Mouse (Mus musculus) neural tube, embryonic 15.5 days (tissue): ENCODE data around the gene Fam20b. TPM values are rescaled to one million over a fixed set of nuclear protein-coding genes. Genes with fewer than 3 reads are reported as not detected.
"Not testable (repeated sequence)": the region's sequence is repeated elsewhere in the genome, so short reads cannot be mapped to it uniquely, and the experiment has no call there.

Source experiments
- ATAC-seq: fragments of 200-750 bp; cut with Nextera tagmentation; 2 replicates; pipeline ENCODE4 v1.8.0; 2017; ENCODE audit warnings: mild to moderate bottlenecking, moderate TSS enrichment, moderate library complexity; ENCODE audit not compliant: low FRiP score
- H3K27ac ChIP-seq: fragments of 300-500 bp; sonication (generic); replicated peaks from 2 replicates; pipeline ENCODE4 v1.5.1; 2015; ENCODE audit warnings: mild to moderate bottlenecking, inconsistent platforms
- H3K27me3 ChIP-seq: fragments of 300-500 bp; sonication (generic); replicated peaks from 2 replicates; pipeline ENCODE4 v1.6.1; 2015; ENCODE audit warnings: inconsistent platforms
- H3K36me3 ChIP-seq: fragments of 300-500 bp; sonication (generic); 2 replicates; pipeline ENCODE4 v1.6.1; 2015; ENCODE audit warnings: inconsistent platforms
- H3K4me1 ChIP-seq: fragments of 300-500 bp; sonication (generic); 2 replicates; pipeline ENCODE4 v1.6.1; 2015; ENCODE audit warnings: inconsistent platforms
- H3K4me2 ChIP-seq: fragments of 300-500 bp; sonication (generic); 2 replicates; pipeline ENCODE4 v1.6.1; 2015; ENCODE audit warnings: inconsistent platforms, mild to moderate bottlenecking, moderate library complexity
- H3K4me3 ChIP-seq: fragments of 300-500 bp; sonication (generic); replicated peaks from 2 replicates; pipeline ENCODE4 v1.5.1; 2015; ENCODE audit warnings: mild to moderate bottlenecking, inconsistent platforms
- H3K9ac ChIP-seq: fragments of 300-500 bp; sonication (generic); replicated peaks from 2 replicates; pipeline ENCODE4 v1.6.1; 2015; ENCODE audit warnings: mild to moderate bottlenecking, inconsistent platforms
- H3K9me3 ChIP-seq: fragments of 300-500 bp; sonication (generic); replicated peaks from 2 replicates; pipeline ENCODE4 v1.6.1; 2016; ENCODE audit warnings: inconsistent platforms
- WGBS: fragments of 180-500 bp; shearing (Covaris S2); methylation state at CpG from one replicate; pipeline ENCODE4 v1.1.7; 2015; ENCODE audit warnings: mixed read lengths; 5-methylcytosine and 5-hydroxymethylcytosine counted together
- polyA plus RNA-seq: library from polyadenylated mRNA; unstranded; fragments of >200 nt; fragmentation: Nextera tagmentation; extraction: Ambion mirVana; gene quantifications from 2 replicates; pipeline ENCODE4 v1.2.1, GENCODE M21; 2015

The Fam20b gene
- polyA plus RNA-seq, 1 experiment from 2014 or later = 27.4 TPM

GRCm38 (mm10) chr1:156667141-156667926 lies 51.6 kb downstream of the Fam20b start:
- H3K4me1 ChIP-seq = 0 out of 2 replicates have a peak, but pooled peaks cover 5% of the 10 kb centered on the region
- no peak overlapping the region for H3K27ac ChIP-seq
- no peaks in the 10 kb centered on the region for H3K36me3 ChIP-seq
- no peak overlapping the region for H3K4me2 ChIP-seq
- H3K27me3 ChIP-seq = no peaks in the 10 kb centered on the region
- no peak for ATAC-seq
- no peak overlapping the region for H3K9ac ChIP-seq
- no peaks in the 10 kb centered on the region for H3K9me3 ChIP-seq
- no peak overlapping the region for H3K4me3 ChIP-seq
- 90% methylated on average over 23 of the region's 23 CpGs for WGBS

- H3K27me3 ChIP-seq = no peaks in the 10 kb centered on the region
- H3K4me1 ChIP-seq = 0 out of 2 replicates have a peak, but pooled peaks cover 5% of the 10 kb centered on the region
- no peak for ATAC-seq
- H3K4me2 ChIP-seq = no peak overlapping the region
- 93% methylated on average over 8 of the region's 8 CpGs for WGBS
- no peaks in the 10 kb centered on the region for H3K9me3 ChIP-seq
- no peak overlapping the region for H3K27ac ChIP-seq
- no peak overlapping the region for H3K4me3 ChIP-seq
- no peak overlapping the region for H3K9ac ChIP-seq
- H3K36me3 ChIP-seq = no peaks in the 10 kb centered on the region
Measured at GRCm38 (mm10) chr1:156665777-156666176, 53.1 kb downstream of the Fam20b start.

- 85% methylated on average over 21 of the region's 21 CpGs for whole genome bisulfite sequencing
- not testable (repeated sequence) for H3K27me3 ChIP-seq, H3K9me3 ChIP-seq, H3K4me1 ChIP-seq, H3K4me3 ChIP-seq, H3K36me3 ChIP-seq, ATAC-seq, H3K4me2 ChIP-seq, H3K27ac ChIP-seq, H3K9ac ChIP-seq
Measured at GRCm38 (mm10) chr1:156660660-156661236, 58.1 kb downstream of the Fam20b start.

- WGBS = 88% methylated on average over 13 of the region's 13 CpGs
- H3K4me2 ChIP-seq = no peak overlapping the region
Measured at GRCm38 (mm10) chr1:156659906-156660659, 58.8 kb downstream of the Fam20b start.

GRCm38 (mm10) chr1:156658676-156659075 lies 60.2 kb downstream of the Fam20b start:
- H3K4me1 ChIP-seq = no peaks in the 10 kb centered on the region
- no peak overlapping the region for H3K4me3 ChIP-seq
- no peak overlapping the region for H3K27ac ChIP-seq
- no peaks in the 10 kb centered on the region for H3K36me3 ChIP-seq
- no peak overlapping the region for H3K4me2 ChIP-seq
- no peaks in the 10 kb centered on the region for H3K27me3 ChIP-seq
- no peak overlapping the region for H3K9ac ChIP-seq
- H3K9me3 ChIP-seq = no peaks in the 10 kb centered on the region
- ATAC-seq = no peak
- 91% methylated on average over 5 of the region's 5 CpGs for WGBS

More at GRCm38 (mm10) chr1:156659906-156660659, 58.8 kb downstream of the Fam20b start:
- Histone ChIP-seq H3K36me3 (no peaks in the 10 kb centered on the region), H3K4me1 (no peaks in the 10 kb centered on the region), H3K9ac (no peak overlapping the region), H3K4me3 (no peak overlapping the region), H3K27ac (no peak overlapping the region), H3K27me3 (no peaks in the 10 kb centered on the region), H3K9me3 (no peaks in the 10 kb centered on the region)
- ATAC-seq = no peak

- no peaks in the 10 kb centered on the region for H3K36me3 ChIP-seq
- H3K27ac ChIP-seq = no peak overlapping the region
- no peak overlapping the region for H3K9ac ChIP-seq
- H3K4me2 ChIP-seq = no peak overlapping the region
- 88% methylated on average over 4 of the region's 4 CpGs for WGBS
- no peak overlapping the region for H3K4me3 ChIP-seq
- no peak for ATAC-seq
- H3K9me3 ChIP-seq = no peaks in the 10 kb centered on the region
- H3K4me1 ChIP-seq = peaks cover 2% of the 10 kb centered on the region; the same call in 1 of the 2 replicates
- H3K27me3 ChIP-seq = no peaks in the 10 kb centered on the region
Measured at GRCm38 (mm10) chr1:156657523-156657922, 61.4 kb downstream of the Fam20b start.

- no peaks in the 10 kb centered on the region for H3K9me3 ChIP-seq
- no peak overlapping the region for H3K4me3 ChIP-seq
- no peaks in the 10 kb centered on the region for H3K27me3 ChIP-seq
- no peak overlapping the region for H3K4me2 ChIP-seq
- 87% methylated on average over 13 of the region's 13 CpGs for WGBS
- no peak overlapping the region for H3K27ac ChIP-seq
- H3K9ac ChIP-seq = no peak overlapping the region
- no peaks in the 10 kb centered on the region; the same call in 1 of the 2 replicates for H3K36me3 ChIP-seq
- H3K4me1 ChIP-seq = peaks cover 4% of the 10 kb centered on the region; the same call in 1 of the 2 replicates
- no peak for ATAC-seq
Measured at GRCm38 (mm10) chr1:156654735-156655530, 64.0 kb downstream of the Fam20b start.

- no peak overlapping the region for H3K4me3 ChIP-seq
- no peaks in the 10 kb centered on the region for H3K9me3 ChIP-seq
- no peak overlapping the region for H3K27ac ChIP-seq
- no peak for ATAC-seq
- no peak overlapping the region for H3K4me2 ChIP-seq
- no peaks in the 10 kb centered on the region; the same call in 1 of the 2 replicates for H3K36me3 ChIP-seq
- H3K4me1 ChIP-seq = peaks cover 4% of the 10 kb centered on the region; the same call in 1 of the 2 replicates
- WGBS = 61% methylated on average over 6 of the region's 6 CpGs
- H3K9ac ChIP-seq = no peak overlapping the region
- H3K27me3 ChIP-seq = no peaks in the 10 kb centered on the region
Measured at GRCm38 (mm10) chr1:156652189-156652822, 66.6 kb downstream of the Fam20b start.

GRCm38 (mm10) chr1:156650631-156651030 lies 68.3 kb downstream of the Fam20b start:
- Histone ChIP-seq H3K27ac (no peak overlapping the region), H3K9me3 (no peaks in the 10 kb centered on the region), H3K36me3 (no peaks in the 10 kb centered on the region; the same call in 1 of the 2 replicates), H3K4me3 (no peak overlapping the region), H3K27me3 (no peaks in the 10 kb centered on the region), H3K4me1 (peaks cover 8% of the 10 kb centered on the region), H3K9ac (no peak overlapping the region), H3K4me2 (no peak overlapping the region)
- ATAC-seq = no peak
- 81% methylated on average over 9 of the region's 9 CpGs for WGBS

- Histone ChIP-seq H3K4me1 (peaks cover 19% of the 10 kb centered on the region), H3K9ac (no peak overlapping the region), H3K4me3 (no peak overlapping the region), H3K27ac (no peak overlapping the region), H3K36me3 (no peaks in the 10 kb centered on the region; the same call in 1 of the 2 replicates), H3K27me3 (no peaks in the 10 kb centered on the region), H3K9me3 (no peaks in the 10 kb centered on the region), H3K4me2 (no peak overlapping the region)
- no peak for ATAC-seq
- 25% methylated on average over 2 of the region's 2 CpGs for WGBS
Measured at GRCm38 (mm10) chr1:156648705-156649104, 70.2 kb downstream of the Fam20b start.

- no peak overlapping the region for H3K9ac ChIP-seq
- 75% methylated on average over 4 of the region's 4 CpGs for WGBS
- no peak overlapping the region for H3K4me2 ChIP-seq
- no peaks in the 10 kb centered on the region for H3K9me3 ChIP-seq
- peaks cover 20% of the 10 kb centered on the region for H3K36me3 ChIP-seq
- H3K4me3 ChIP-seq = no peak overlapping the region
- H3K27ac ChIP-seq = no peak overlapping the region
- H3K27me3 ChIP-seq = no peaks in the 10 kb centered on the region
- peaks cover 18% of the 10 kb centered on the region for H3K4me1 ChIP-seq
- no peak for ATAC-seq
Measured at GRCm38 (mm10) chr1:156645971-156646370, 72.9 kb downstream of the Fam20b start.
